Mouse (Mus musculus) lung, postnatal 36 days (tissue): Measurements from ENCODE around the gene Zfp941.

Experiments
- DNase-seq: peaks from one replicate; pipeline ENCODE4 v3.0.0; 2022; ENCODE audit warnings: mixed read lengths

The Zfp941 gene

GRCm38 (mm10) chr7:140839556-140839955 is 17.6 kb upstream of the Zfp941 start:
- no peak for DNase-seq

GRCm38 (mm10) chr7:140836243-140837115 is 14.5 kb upstream of the Zfp941 start:
- DNase-seq = no peak

- DNase-seq = no peak
These were observed 13.7 kb upstream of the Zfp941 start for GRCm38 (mm10) chr7:140835758-140836087.

GRCm38 (mm10) chr7:140834968-140835757 is 13.2 kb upstream of the Zfp941 start, which contains the start of gene Urah:
Gene Urah, plus strand, starts transcription at chr7:140835018.
- DNase-seq = peak; percentile 81

GRCm38 (mm10) chr7:140833341-140833740 is 11.4 kb upstream of the Zfp941 start:
- DNase-seq = no peak

GRCm38 (mm10) chr7:140831447-140831846 is 9.5 kb upstream of the Zfp941 start:
- DNase-seq = no peak

- DNase-seq = peak; percentile 73
These were observed 6.3 kb upstream of the Zfp941 start for GRCm38 (mm10) chr7:140828171-140828881.

GRCm38 (mm10) chr7:140822731-140823130 is 753 bp upstream of the Zfp941 start:
- no peak for DNase-seq

- DNase-seq = no peak
These were observed 699 bp downstream of the Zfp941 start for GRCm38 (mm10) chr7:140821305-140821652.

- no peak for DNase-seq
These were observed 1.8 kb downstream of the Zfp941 start for GRCm38 (mm10) chr7:140820173-140820572.

GRCm38 (mm10) chr7:140812850-140813249 is 9.1 kb downstream of the Zfp941 start:
- no peak for DNase-seq

- DNase-seq = no peak
These were observed 10.3 kb downstream of the Zfp941 start for GRCm38 (mm10) chr7:140811714-140812113.

- DNase-seq = no peak
These were observed 11.5 kb downstream of the Zfp941 start for GRCm38 (mm10) chr7:140810496-140810895.

GRCm38 (mm10) chr7:140805704-140806103 is 16.3 kb downstream of the Zfp941 start:
- peak; percentile 77 for DNase-seq

- DNase-seq = no peak
These were observed 19.3 kb downstream of the Zfp941 start for GRCm38 (mm10) chr7:140802629-140803028.

- DNase-seq = no peak
These were observed 23.8 kb downstream of the Zfp941 start for GRCm38 (mm10) chr7:140798212-140798611.

GRCm38 (mm10) chr7:140797619-140798018 is 24.4 kb downstream of the Zfp941 start:
- no peak for DNase-seq

- peak; percentile 4 for DNase-seq
These were observed 28.4 kb downstream of the Zfp941 start for GRCm38 (mm10) chr7:140793541-140793940.

- no peak for DNase-seq
These were observed 33.9 kb downstream of the Zfp941 start for GRCm38 (mm10) chr7:140788053-140788435.

- DNase-seq = no peak
These were observed 34.4 kb downstream of the Zfp941 start, which contains the start of gene Syce1 for GRCm38 (mm10) chr7:140787406-140788052. Gene Syce1, minus strand, starts transcription at chr7:140787852.

- no peak for DNase-seq
These were observed 41.4 kb downstream of the Zfp941 start for GRCm38 (mm10) chr7:140780548-140780947.

- no peak for DNase-seq
These were observed 55.9 kb downstream of the Zfp941 start for GRCm38 (mm10) chr7:140765888-140766739.
